Mouse (Mus musculus) cerebellum, adult 9-10 months (tissue): ENCODE data around the gene Ano2.

Experiments
- DNase-seq: peaks from one replicate; pipeline ENCODE4 v3.0.0; 2022

The Ano2 gene

DNA sequence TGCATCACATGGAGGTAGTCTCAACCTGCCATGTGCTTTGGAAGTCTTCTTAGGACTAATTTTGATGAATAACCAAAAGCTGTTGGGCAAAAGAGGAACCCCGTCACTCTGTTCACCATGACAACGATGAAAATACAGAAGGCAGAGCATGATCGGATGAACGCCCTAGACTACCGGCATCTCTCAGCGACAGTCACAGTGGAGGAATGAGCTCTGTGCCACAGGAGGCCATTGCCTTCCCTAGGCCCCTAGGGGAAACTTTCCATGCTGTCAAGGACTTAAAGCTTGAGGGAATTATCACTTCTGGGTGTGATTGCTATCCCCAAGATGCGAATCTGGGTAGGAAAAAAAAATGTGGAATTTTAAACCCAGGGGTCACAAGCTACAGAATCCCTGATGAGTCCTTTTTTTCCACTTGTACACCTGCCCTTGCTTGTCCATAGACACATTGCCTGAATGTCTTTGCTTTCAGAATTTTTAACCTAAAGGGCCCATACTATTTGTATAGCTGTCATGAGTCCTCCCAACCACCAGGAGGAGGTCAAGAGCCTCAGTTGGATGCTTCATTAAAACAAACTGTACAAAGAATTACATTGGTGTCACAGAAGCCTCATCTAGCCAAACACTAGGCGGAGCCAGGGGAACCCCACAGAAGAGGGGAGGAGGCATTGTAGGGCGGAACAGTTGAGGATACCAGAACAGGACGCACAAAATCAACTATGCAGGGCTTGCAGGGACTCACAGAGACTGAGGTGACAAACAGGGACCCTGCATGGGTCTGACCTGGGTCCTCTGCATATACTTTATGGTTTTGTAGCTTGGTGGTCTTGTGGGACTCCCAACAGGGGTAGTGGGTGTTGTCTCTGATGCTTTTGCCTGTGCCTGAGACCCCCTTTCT is 53.2 kb downstream of the Ano2 start:
- no peak for DNase-seq

DNA sequence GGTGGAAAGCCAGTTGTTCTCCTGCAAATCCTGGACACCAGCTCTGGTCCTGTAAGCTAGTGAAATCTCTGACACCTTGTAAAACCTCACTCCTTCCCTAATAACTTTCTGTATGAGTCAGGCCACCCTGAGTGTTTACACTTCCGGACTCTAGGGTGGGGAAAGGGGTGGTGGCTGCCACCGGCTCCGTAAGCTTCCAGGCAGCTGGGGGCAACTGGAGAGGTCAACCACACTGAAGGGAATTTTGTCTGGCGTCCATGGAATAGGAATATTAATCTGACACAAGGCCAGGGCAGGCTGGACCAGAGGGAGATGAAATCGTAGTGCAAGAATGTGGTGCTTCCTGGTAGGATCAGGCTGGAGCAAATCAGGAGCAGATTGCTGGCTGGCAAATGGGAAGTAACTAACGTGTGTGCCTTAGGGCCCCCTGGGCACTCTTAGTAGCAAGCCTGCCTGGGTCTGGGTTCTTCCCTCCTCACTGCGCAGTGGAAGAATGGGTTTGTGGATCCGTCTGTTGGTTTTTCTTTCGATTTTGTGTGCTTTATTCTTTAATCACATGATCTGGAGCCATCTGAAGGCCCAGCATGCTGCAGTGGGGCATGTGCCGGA is 57.2 kb downstream of the Ano2 start:
- no peak for DNase-seq

DNA sequence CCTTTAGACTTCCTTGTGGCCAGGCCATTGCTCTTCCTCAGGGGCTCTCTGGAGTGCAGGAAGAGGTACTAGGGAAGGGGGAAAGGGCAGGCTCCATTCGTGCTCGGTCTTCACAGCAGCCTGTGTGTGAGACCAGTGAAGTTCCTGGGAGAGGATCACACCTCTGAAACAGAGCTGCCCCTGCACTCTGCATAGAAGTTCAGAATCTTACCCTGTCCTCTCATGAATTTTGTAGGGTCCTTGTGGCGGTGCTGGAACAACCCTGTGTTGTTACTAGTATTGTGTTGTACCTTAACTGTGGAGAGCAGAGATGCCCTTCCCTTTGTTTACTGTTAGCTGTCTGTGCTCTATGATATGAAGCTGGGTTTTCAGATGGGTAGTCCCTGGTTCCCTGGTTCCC is 58.4 kb downstream of the Ano2 start:
- no peak for DNase-seq

DNA sequence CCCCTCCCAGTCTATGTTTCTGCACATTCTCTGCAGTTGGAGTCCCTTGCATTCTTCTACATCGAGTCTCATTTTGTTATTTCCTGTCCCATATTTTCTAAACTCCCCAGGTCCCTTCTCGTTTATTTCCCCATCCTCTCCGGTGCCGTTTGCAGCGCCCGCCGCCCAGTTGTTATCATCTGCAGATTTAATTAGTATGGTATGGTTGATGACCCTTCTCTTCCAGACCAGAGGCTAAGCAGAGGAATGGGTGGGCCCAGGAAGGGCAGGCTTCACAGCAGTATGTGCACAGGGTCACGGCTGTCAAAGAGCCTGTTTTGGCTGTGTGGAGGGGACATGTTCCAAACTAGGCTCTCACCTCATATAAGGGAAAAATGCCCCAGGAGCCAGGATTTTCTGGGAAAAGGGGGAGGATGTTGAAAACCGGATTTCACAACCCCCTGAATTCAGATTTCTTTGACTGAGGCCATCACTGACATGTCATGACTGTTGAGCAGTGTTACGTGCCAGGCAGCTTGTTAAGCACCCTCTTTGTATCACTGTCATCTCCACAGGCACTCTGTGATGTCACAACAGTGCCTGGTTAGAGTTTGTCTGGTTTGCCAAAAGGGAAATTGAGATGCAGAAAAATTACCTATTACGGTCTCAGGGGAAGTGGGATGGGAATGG is 72.8 kb downstream of the Ano2 start:
- no peak for DNase-seq

DNA sequence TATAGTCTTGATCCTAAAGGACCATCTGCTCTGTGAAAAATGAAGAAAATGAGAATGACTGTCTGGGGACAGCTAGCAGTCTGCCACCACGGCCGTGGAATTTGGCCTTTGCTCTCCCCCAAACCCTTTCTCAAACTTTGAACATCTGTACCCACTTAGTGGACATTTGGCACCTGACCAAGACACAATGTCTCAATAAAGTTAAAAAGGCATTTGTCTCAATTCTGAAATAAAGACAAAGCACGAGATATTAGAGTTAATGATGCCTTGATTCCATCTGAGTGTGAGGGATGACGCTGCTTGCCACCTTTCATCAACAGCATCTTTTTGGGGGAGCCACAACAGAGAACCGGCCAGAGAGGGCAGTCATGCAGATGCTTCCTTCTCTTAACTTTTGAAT is 83.0 kb downstream of the Ano2 start:
- no peak for DNase-seq

DNA sequence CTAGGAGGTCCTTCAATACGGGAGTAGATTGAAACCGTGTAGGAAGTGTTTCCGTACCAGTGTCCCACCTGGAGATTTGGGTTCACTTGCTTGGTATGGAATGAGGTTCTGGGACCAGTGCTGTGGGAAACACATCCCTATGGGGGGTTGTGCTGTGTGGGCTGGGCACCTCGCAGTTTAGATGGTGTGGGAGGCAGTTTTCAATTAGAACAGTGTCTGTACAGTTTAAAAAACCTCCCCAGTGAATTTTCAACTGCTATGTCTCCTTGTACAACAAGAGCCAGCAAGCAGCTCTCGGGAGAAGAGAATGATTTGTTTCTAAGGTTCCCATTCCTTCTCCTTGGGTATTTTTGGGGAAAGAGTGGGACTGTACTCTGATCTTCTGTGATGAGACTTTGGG is 86.1 kb downstream of the Ano2 start:
- no peak for DNase-seq

DNA sequence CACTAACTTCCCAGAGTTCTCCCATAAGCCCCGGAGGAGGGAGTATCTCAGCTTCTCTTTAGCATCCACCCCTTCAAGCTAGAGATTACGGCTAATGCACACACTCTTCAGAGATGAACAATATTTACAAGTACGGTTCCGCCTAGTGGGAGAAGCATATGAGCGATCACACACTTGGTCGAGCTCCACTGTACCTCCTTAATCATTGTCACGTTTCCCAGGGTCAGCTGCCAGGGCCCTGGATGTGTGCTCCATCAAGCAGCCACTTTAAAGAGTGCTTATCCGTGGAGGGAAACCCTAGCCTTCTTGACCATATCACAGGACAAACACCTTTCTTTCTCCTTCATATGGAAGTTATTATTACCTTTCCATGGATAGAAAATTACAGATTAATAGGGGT is 112.7 kb downstream of the Ano2 start:
- DNase-seq, result no peak

DNA sequence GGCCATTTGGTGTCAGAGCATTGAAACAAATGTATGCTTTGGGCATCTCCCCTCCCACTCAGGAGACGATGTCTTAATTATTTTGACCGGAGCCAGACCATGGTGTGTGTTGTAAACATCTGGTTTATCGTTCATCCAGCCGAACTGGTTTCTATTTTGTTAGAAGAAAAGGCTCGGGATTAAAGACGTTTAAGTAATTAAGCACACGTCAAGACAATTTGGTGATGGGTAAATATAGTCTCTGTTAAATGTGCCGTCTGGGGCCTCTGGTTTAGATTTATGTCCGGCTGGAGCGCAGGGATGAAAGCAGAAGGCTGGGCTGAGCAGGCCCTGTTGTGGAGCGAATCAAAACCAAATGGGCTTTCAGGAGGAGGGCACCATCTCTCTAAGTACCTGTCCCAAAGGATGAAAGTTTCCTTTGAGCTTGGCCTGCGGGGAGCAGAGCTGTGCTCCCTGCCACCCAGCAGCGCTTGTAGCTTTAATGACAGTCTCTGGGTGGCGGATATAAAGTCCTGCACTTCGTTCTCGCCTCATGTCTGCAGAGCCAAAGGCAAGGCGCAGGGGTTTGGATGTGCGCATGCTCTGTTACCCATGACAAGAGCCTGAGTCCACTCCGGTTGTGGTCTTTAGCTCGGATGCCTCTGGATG is 113.3 kb downstream of the Ano2 start:
- DNase-seq, result no peak

DNA sequence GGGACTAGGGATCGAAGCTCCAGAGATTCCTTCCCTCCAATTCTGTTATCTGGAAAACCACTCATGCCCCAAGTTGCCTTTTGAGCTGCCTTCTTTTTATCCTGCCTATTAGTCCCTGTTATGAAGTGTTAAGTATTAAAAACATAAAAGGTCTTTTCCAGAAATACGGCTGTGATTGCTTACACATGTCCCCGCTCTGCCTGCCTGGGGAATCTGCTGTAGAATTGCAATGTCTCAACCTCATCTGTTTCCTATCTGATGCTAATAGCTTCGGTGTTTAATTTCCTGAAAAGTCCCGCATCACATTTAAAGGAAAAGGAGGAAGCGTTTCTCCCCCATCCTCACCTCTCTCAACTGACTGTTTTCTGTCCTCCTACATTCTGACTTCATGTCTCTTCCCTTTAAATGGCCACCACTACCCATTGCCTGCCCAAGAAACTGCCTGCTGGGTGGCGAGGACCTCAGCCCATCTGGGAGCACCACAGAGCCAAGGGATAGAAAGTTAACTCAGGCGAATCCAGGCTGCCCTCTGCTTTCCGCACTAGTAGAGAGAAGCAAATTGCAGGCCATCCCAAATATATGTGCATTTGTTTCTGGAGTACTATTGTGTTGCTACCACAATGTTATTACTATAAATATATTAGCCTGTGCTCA is 118.9 kb downstream of the Ano2 start:
- DNase-seq, result no peak

DNA sequence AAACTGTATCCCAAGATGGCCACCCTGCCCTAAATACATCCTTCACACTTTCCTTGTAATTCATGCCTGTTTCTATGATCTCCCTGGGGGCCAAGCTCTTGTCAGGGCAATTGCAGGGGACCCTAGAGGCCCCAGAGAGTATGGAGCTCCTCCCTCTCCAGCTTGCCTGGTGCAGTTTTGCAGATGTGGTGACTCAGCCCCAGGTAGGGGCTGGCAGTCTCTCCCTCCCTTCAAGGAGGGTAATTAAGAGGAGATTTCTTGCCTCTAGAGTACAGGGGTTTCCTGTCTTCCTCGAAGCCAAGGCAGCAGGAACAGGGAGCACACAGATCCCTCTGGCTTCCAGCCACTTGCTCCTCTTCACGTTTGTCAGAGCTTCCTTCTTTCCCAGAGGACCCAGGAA is 121.2 kb downstream of the Ano2 start:
- DNase-seq, result no peak

DNA sequence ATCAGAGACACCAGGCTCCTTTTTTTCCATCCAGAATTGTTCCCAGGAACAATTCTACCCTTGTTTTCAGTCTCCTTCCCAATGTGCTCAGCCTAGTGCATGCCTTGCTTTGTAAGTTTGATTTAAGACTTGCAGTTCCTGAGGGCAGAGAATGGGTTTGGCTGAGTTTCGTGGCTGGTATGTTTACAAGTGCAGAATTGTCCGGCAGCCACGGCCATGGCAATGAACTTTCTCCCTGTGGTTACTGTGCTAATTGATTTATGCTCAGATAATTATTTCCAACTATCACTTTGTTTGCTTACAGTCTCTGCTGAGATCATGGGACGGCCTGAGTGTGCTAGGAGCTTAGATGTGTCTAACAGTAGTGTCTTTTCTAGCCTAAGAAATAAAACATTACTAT is 147.9 kb downstream of the Ano2 start:
- DNase-seq, result no peak

DNA sequence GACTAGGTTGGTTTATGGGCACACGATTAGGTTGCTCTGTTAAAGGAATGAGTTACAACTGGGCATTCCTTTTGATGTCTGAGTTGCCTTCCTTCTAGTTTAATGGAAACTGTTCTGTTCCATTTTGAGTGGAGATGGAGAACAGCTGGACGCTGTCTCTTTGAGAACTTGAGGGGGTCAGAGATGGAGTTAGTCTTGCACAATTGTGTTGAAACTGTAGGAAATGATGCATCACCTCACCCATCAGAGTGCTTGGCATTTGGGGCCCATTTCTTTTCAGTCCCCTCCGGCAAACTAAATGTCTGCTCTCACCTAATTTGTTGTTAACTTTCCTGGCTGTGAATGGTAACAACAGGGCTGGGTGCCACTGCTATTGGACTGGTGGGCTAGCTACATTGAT is 151.1 kb downstream of the Ano2 start:
- no peak for DNase-seq

DNA sequence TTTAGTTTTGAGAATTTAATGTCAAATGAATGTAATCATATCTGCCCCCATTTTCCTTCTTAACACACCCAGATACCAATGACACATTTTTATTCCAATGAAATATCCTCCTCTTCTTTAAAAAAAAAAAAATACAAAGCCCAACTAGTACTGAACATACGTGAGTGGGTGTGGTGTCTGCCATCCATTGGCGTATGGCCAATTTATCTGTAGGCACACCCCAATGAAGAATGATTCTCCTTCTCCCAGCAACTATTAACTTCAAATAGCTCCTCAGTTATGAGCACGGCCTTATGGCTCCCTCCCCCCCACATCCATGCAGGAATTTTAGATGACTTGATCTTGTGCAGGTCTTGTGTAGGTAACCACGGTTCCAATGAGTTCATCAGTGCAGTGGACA is 161.0 kb downstream of the Ano2 start:
- no peak for DNase-seq

DNA sequence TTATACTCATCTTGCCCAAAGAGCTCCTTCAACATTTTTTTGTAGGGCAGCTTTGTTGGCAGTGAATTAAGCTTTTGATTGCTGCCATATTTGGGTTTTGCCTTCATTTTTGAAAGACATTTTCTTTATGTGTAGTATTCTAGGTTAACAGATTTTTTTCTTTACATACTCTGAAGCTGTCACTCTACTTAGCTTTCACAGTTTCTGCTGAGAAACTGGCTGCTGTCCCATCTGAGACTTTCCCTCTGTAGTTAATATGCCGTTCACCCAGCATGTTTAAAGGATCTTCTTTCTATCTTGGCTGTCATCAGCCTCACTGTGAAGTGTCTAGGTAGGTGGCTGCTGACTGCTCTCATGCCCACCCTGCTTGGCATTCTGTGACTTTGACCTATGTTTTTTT is 168.1 kb downstream of the Ano2 start:
- no peak for DNase-seq

DNA sequence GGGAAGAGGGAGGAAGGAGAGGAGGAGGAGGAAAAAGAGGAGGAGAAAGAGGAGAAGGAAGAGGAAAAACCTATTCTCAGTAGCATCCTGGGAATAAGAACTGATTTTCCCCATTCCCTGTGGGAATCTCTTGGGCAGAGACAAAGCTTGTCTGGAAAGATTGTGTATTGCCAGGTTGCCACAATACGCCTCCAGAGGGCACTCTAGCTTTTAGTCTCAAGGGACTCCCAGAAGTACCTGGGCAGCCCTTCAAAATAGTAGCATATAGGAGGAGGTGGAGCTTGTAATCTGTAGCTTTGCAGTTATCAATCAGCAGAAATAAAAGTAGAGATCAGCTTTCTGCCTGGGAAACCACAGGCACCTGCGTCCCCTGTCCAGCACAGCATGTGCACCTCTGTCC is 178.3 kb downstream of the Ano2 start:
- peak; percentile 17 for DNase-seq

DNA sequence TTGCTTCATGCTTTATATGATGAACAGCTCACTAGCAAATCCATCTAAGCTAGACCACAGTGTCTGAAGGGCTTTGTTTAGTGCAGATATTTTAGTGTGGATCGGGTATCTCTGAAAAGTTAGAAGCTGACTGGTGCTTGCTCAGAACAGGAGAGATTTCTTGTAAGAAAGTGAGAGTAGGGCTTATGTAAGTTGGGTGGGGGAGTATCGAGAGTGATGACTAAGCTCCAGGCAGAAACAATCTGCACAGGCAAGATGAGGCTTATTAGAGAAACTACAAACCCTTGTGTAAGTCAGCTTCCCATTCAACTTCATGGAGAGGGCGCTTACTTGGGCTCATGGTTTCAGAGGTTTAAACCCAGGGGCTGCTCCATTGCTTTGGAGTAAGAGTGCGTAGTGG is 181.3 kb downstream of the Ano2 start:
- DNase-seq, result no peak

DNA sequence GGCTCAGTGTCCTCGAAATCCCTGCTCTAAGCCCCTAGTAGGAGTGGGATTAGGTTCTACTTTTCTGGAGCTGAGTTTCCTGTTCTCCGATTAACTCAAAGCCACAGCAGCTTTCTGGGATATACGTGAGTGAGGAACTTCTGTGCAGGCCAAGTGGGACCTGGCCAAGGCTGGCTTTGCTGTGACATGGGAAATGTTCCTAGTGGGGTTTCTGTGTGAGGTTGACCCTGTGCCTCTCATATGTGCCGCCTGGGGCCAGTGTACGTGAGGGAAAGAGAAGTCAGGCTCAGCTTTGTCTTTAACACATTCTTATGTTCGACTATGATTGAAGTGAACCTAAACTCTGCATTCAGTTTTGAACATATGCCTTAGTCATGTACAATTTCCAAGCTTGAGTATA is 184.5 kb downstream of the Ano2 start:
- no peak for DNase-seq

DNA sequence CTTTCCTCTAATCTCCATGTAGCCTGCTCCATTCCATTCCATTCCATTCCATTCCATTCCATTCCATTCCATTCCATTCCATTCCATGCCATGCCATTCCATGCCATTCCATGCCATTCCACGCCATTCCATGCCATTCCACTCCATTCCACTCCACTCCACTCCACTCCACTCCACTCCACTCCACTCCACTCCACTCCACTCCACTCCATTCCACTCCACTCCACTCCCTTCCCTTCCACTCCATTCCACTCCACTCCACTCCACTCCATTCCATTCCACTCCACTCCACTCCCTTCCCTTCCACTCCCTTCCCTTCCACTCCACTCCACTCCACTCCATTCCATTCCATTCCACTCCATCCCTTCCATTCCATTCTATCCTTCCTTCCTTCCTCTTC is 186.7 kb downstream of the Ano2 start:
- no peak for DNase-seq

DNA sequence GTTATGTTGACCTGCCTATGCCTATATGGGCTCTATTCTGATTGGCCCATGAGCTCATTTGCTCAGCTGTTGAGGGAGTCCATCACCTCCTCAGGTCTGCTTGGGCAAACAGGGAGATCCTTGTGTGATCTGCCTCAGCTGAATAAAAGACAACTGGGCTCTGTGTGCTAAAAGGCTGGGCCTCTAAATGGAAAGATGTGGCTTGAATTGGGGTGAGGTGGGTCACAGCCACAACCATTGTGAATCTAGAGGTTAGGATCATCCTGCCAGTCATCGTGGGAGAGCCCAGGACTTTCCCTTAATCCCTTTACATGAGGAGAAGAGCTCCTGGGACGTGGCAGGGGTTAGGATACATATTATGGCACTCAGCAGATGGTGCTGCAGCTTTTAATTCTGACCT is 188.5 kb downstream of the Ano2 start:
- no peak for DNase-seq

DNA sequence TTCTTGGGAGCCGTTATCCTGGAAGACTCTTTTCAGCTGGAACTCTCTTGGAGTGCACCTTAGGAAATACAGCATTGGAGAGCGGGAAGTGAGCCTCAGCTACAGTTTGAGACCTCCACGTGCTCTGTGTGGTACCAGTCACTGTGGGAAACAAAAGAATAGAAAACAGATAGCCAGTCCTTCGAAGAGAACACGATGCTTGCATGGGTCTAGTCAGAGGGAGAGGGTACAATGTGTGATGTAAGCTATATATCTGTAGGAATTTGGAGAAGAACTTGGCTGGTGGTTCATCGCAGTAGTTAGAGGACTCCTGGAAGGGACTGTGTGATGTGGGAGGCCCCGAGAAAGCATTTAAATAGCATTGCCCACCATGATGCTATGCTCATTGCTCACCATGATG is 189.1 kb downstream of the Ano2 start:
- DNase-seq, result no peak

DNA sequence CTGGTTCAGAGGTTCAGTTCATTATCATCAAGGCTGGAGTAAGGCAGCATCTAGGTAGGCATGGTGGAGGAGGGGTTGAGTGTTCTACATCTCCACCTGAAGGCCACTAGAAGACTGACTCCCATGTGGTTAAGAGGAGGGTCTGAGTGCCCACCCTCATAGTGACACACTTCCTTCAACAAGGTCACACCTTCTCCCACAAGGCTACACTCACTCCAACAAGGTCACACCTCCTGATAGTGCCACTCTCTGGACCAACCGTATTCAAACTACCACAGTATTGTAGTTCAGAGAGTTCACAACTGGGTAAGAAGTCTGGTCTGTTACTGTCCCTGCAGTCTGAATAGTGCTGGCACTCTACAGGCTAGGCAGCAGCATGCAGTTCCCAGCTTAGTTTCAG is 198.4 kb downstream of the Ano2 start:
- no peak for DNase-seq

DNA sequence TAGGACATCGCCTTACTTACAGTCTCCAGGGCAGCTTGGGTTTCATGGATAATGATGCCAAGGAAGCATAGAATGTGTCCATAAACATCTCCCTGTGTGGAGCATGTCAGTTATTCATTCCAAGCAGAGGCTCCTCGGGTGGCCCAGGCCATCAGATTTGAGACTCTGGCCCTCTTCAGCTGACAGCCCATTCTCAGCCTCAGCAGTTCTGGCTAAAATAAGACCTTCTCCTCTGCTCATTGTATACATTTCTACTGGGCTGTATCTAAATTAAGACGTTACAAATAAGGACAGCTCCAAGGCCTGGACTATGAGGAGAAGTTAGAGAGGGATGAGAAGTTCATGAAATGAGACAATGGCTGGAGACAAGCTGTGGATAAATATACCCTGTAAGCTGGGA is 204.1 kb downstream of the Ano2 start:
- no peak for DNase-seq

DNA sequence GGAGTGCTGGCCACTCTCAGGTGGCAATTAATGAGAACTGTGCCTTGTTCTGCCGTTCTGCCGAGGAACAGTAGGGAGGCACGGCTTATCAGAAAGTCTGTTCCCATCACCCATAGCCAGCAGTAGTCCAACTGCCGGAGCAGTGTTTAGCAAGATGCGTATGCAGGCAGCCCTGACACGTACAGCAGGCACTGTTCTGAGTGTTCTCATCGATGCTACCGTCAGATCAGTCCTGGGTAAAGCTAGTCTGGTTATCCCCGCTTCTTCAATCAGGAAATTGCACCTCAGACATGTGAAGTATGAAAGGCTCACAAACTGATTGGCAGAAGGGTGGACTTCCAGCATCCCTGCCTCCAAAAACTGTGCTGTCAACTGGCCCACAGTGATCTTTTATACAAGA is 224.2 kb downstream of the Ano2 start:
- DNase-seq, result no peak
